Comparison of ENCODE assay signal across 13 mouse cellular contexts in genomic region chr1:193198312-193198711, GRCm38 (mm10). TPM values are rescaled to one million over a fixed set of nuclear protein-coding genes. Genes with fewer than 3 reads are reported as not detected.
DNase-seq lines count a peak whose midpoint lies in the region; ATAC-seq and TF ChIP-seq lines count a peak whose summit lies in the region.
"Had no signal": no experiment of that assay in that cellular context is flagged by ENCODE, and none has a peak within 500 bp of the region (broad histone marks: within the 10 kb centered on the region; RNA-seq: fewer than 3 reads in every experiment).

No protein-coding gene starts in this region.

- intact Hi-C loops in gastrocnemius, adult 2 months (cut with DNase I) = no loop called here

- H3K9ac ChIP-seq in lung, postnatal 0 days (replicated peaks; ENCODE audit: low read depth) = no peak overlapping the region
- no peak overlapping the region for H3K9ac ChIP-seq in intestine, postnatal 0 days (ENCODE audit: low read depth, low read length)
- H3K9ac ChIP-seq: embryonic facial prominence, embryonic 12.5 days had no signal

- H3K27ac ChIP-seq in gastrocnemius, adult 2 months = no peak overlapping the region
- H3K27ac ChIP-seq in lung, postnatal 0 days (ENCODE audit: low read length) = no peak overlapping the region
- H3K27ac ChIP-seq in intestine, postnatal 0 days (ENCODE audit: low read depth, low read length) = no peak overlapping the region
- H3K27ac ChIP-seq in small intestine, adult 2 months (ENCODE audit: insufficient read depth, low read depth, low read length) = no peak overlapping the region
- H3K27ac ChIP-seq: embryonic facial prominence, embryonic 12.5 days had no signal

- TF ChIP-seq EP300 in lung, postnatal 0 days (IDR thresholded peaks at IDR 0.05) = no peak

- no peaks in the 10 kb centered on the region for H3K36me3 ChIP-seq in lung, postnatal 0 days (ENCODE audit: insufficient read depth, low read length)
- H3K36me3 ChIP-seq in intestine, postnatal 0 days (ENCODE audit: control insufficient read depth, insufficient read depth) = no peaks in the 10 kb centered on the region
- H3K36me3 ChIP-seq in small intestine, adult 2 months (ENCODE audit: control insufficient read depth, insufficient read depth, low read length) = no peaks in the 10 kb centered on the region; the same call in 1 of the 2 replicates
- H3K36me3 ChIP-seq: embryonic facial prominence, embryonic 12.5 days had no signal

- WGBS in lung, postnatal 0 days = 79% methylated on average over 2 of the region's 2 CpGs
- WGBS in intestine, postnatal 0 days = 84% methylated on average over 2 of the region's 2 CpGs
- 89% methylated on average over 2 of the region's 2 CpGs for WGBS in small intestine, adult 2 months

- no peak for ATAC-seq in lung, postnatal 0 days
- peak; percentile 54 for ATAC-seq in intestine, postnatal 0 days

- no peaks in the 10 kb centered on the region for H3K4me1 ChIP-seq in lung, postnatal 0 days (ENCODE audit: insufficient read depth, low read depth, low read length)
- H3K4me1 ChIP-seq in intestine, postnatal 0 days (replicated peaks; ENCODE audit: control insufficient read depth, insufficient read depth, low read length) = no peaks in the 10 kb centered on the region
- H3K4me1 ChIP-seq in small intestine, adult 2 months (ENCODE audit: control insufficient read depth, insufficient read depth, insufficient read length, low read length) = peaks cover 7% of the 10 kb centered on the region; the same call in 1 of the 2 replicates
- H3K4me1 ChIP-seq: embryonic facial prominence, embryonic 12.5 days had no signal

- no peak overlapping the region for H3K4me2 ChIP-seq in lung, postnatal 0 days (replicated peaks; ENCODE audit: low read depth, low read length)
- H3K4me2 ChIP-seq in intestine, postnatal 0 days (replicated peaks; ENCODE audit: low read depth) = no peak overlapping the region
- H3K4me2 ChIP-seq: embryonic facial prominence, embryonic 12.5 days had no signal

- no peaks in the 10 kb centered on the region for H3K9me3 ChIP-seq in lung, postnatal 0 days (ENCODE audit: low read length)
- H3K9me3 ChIP-seq in intestine, postnatal 0 days (ENCODE audit: control insufficient read depth) = no peaks in the 10 kb centered on the region
- H3K9me3 ChIP-seq: embryonic facial prominence, embryonic 12.5 days had no signal

- H3K4me3 ChIP-seq in gastrocnemius, adult 2 months = no peak overlapping the region
- no peak overlapping the region for H3K4me3 ChIP-seq in lung, postnatal 0 days (ENCODE audit: low read depth, low read length)
- no peak overlapping the region for H3K4me3 ChIP-seq in intestine, postnatal 0 days (ENCODE audit: low read depth, low read length)
- H3K4me3 ChIP-seq in small intestine, adult 2 months (ENCODE audit: low read depth, low read length) = no peak overlapping the region
- H3K4me3 ChIP-seq: embryonic facial prominence, embryonic 12.5 days had no signal

- TF ChIP-seq CTCF in gastrocnemius, adult 2 months (IDR thresholded peaks at IDR 0.05) = peak; percentile 19; the same call in 1 of the 2 replicates
- peak; percentile 48 for TF ChIP-seq CTCF in lung, postnatal 0 days (IDR thresholded peaks at IDR 0.05)
- TF ChIP-seq CTCF in intestine, postnatal 0 days (IDR thresholded peaks at IDR 0.05; ENCODE audit: low read depth) = peak; percentile 73
- peak; percentile 41; the same call in 1 of the 2 replicates for TF ChIP-seq CTCF in small intestine, adult 2 months (IDR thresholded peaks at IDR 0.05; ENCODE audit: extremely low read depth, insufficient read length, insufficient replicate concordance, low read depth, low read length)

- DNase-seq in gastrocnemius, adult 2 months = no peak
- DNase-seq in gastrocnemius, postnatal 4 days (ENCODE audit: low spot score in 2 of 2) = no peak
- no peak for DNase-seq in lung, postnatal 0 days (ENCODE audit: low spot score)
- no peak for DNase-seq in lung, postnatal 10 days
- DNase-seq in urinary bladder, adult 18-20 months (ENCODE audit: low spot score in 2 of 2) = no peak
- no peak for DNase-seq in lung, postnatal 25 days (ENCODE audit: low spot score)
- DNase-seq: cerebellum, adult 9-10 months; kidney, postnatal 14 days; lung, adult 2 months; right cerebral cortex, adult 18-20 months had no signal

- H3K27me3 ChIP-seq in lung, postnatal 0 days (replicated peaks; ENCODE audit: insufficient read depth, low read length) = no peaks in the 10 kb centered on the region
- no peaks in the 10 kb centered on the region for H3K27me3 ChIP-seq in intestine, postnatal 0 days (replicated peaks; ENCODE audit: control insufficient read depth, insufficient read depth, low read length)
- H3K27me3 ChIP-seq in small intestine, adult 2 months (ENCODE audit: control insufficient read depth, insufficient read depth, low read length) = no peaks in the 10 kb centered on the region
- H3K27me3 ChIP-seq: embryonic facial prominence, embryonic 12.5 days had no signal

- TF ChIP-seq POLR2A in small intestine, adult 2 months (IDR thresholded peaks at IDR 0.05; ENCODE audit: low read depth, low read length) = no peak

RNA-seq across cellular contexts. Expression of gene Traf3ip3, which starts 3.2 kb away (rescaled TPM):
- 1 to 10 TPM in 1 of 2 experiments, under 1 TPM in 1; 0.48 to 1.2 TPM for total RNA-seq in gastrocnemius, adult 2 months (2021)
- total RNA-seq in gastrocnemius, postnatal 4 days (2021) = 10 to 100 TPM; 77.1 to 86.9 TPM
- polyA plus RNA-seq in lung, postnatal 0 days (2015; fragmentation: Nextera tagmentation; extraction: Ambion mirVana) = 3.0 and 3.6 TPM in 2 replicates
- 2.5 and 3.2 TPM in 2 replicates for polyA plus RNA-seq in intestine, postnatal 0 days (2015; fragmentation: Nextera tagmentation; extraction: Ambion mirVana)
- 2.6 and 4.6 TPM in 2 replicates for polyA plus RNA-seq in small intestine, adult 2 months (2012; rRNA removed)

RNA-seq across cellular contexts. Expression of gene Lamb3, which starts 9.2 kb away (rescaled TPM):
- 1 to 10 TPM; 3.7 to 5.4 TPM for total RNA-seq in gastrocnemius, adult 2 months (2021)
- 1 to 10 TPM; 2.0 to 4.5 TPM for total RNA-seq in gastrocnemius, postnatal 4 days (2021)
- polyA plus RNA-seq in lung, postnatal 0 days (2015; fragmentation: Nextera tagmentation; extraction: Ambion mirVana) = 62.8 and 63.1 TPM in 2 replicates
- polyA plus RNA-seq in intestine, postnatal 0 days (2015; fragmentation: Nextera tagmentation; extraction: Ambion mirVana) = 1.7 and 2.5 TPM in 2 replicates
- 13.9 and 21.7 TPM in 2 replicates for polyA plus RNA-seq in small intestine, adult 2 months (2012; rRNA removed)

RNA-seq across cellular contexts. Expression of gene A130010J15Rik, which starts 30.5 kb away (rescaled TPM):
- 1 to 10 TPM; 3.3 to 3.7 TPM for total RNA-seq in gastrocnemius, adult 2 months (2021)
- total RNA-seq in gastrocnemius, postnatal 4 days (2021) = 1 to 10 TPM; 6.6 to 7.2 TPM
- 8.3 and 8.4 TPM in 2 replicates for polyA plus RNA-seq in lung, postnatal 0 days (2015; fragmentation: Nextera tagmentation; extraction: Ambion mirVana)
- 7.2 and 8.0 TPM in 2 replicates for polyA plus RNA-seq in intestine, postnatal 0 days (2015; fragmentation: Nextera tagmentation; extraction: Ambion mirVana)
- 1.6 and 2.0 TPM in 2 replicates for polyA plus RNA-seq in small intestine, adult 2 months (2012; rRNA removed)

RNA-seq across cellular contexts. Expression of gene Irf6, which starts 45.4 kb away (rescaled TPM):
- under 1 TPM; 0.33 to 0.39 TPM for total RNA-seq in gastrocnemius, adult 2 months (2021)
- total RNA-seq in gastrocnemius, postnatal 4 days (2021) = 1 to 10 TPM; 6.4 to 6.9 TPM
- polyA plus RNA-seq in lung, postnatal 0 days (2015; fragmentation: Nextera tagmentation; extraction: Ambion mirVana) = 14.3 and 17.0 TPM in 2 replicates
- polyA plus RNA-seq in intestine, postnatal 0 days (2015; fragmentation: Nextera tagmentation; extraction: Ambion mirVana) = 47.8 and 48.3 TPM in 2 replicates
- 43.4 and 141 TPM in 2 replicates for polyA plus RNA-seq in small intestine, adult 2 months (2012; rRNA removed)

Comparison
In these comparisons a context has a peak if more than half of its experiments do, and no peak if none do; other contexts are left out.
1. CTCF ChIP-seq: peak in every context shown above with its lines; median percentile 73 in intestine, postnatal 0 days; 48 in lung, postnatal 0 days; 41 in small intestine, adult 2 months; 19 in gastrocnemius, adult 2 months.